Mouse (Mus musculus) kidney, adult 2 months (tissue): ENCODE measurements around the gene Creb3l4.

Source experiments
- CTCF ChIP-seq: fragments of 200-500 bp; conservative IDR thresholded peaks from 2 replicates; pipeline ENCODE4 v1.5.1; 2011; ENCODE audit warnings: low read depth, mild to moderate bottlenecking, control low read depth, low read length, moderate library complexity, mixed read lengths; ENCODE audit not compliant: insufficient read depth, insufficient read length
- POLR2A ChIP-seq: fragments of 200-500 bp; IDR thresholded peaks from one replicate; pipeline ENCODE4 v1.6.1; 2011; ENCODE audit warnings: low read depth, low read length, control low read depth

GRCm38 (mm10) chr3:90291982-90292344 is 48.7 kb upstream of the Creb3l4 start:
- no peak for TF ChIP-seq CTCF
- no peak for TF ChIP-seq POLR2A
